Mouse (Mus musculus) T-helper 17 cell (primary cell): ENCODE measurements around the gene Gsg1l2.

Experiments used
- in situ Hi-C, 2 experiments: fragments of 300-600 bp; cut with MboI, MseI; formaldehyde crosslinking; loops; 1 replicate in 1 of 2; 2 replicates in 1 of 2; pipeline ENCODE4 v1.15.1; 2025; ENCODE audit warnings: high pct_unique_total_duplicates in 2 of 2

Gsg1l2 gene

GRCm38 (mm10) chr11:67819604-67820003, 45.2 kb downstream of the Gsg1l2 start:
- in situ Hi-C loops = no loop called here

- in situ Hi-C loops = no loop called here
These were observed 45.8 kb downstream of the Gsg1l2 start for GRCm38 (mm10) chr11:67820221-67820620.

GRCm38 (mm10) chr11:67821560-67821959, 47.2 kb downstream of the Gsg1l2 start:
- in situ Hi-C loops = no loop called here

- in situ Hi-C loops = no loop called here
These were observed 54.1 kb downstream of the Gsg1l2 start for GRCm38 (mm10) chr11:67828360-67829059.

- in situ Hi-C loops = no loop called here
These were observed 55.1 kb downstream of the Gsg1l2 start for GRCm38 (mm10) chr11:67829530-67829929.

- in situ Hi-C loops = no loop called here
These were observed 57.4 kb downstream of the Gsg1l2 start for GRCm38 (mm10) chr11:67831820-67832219.

DNA sequence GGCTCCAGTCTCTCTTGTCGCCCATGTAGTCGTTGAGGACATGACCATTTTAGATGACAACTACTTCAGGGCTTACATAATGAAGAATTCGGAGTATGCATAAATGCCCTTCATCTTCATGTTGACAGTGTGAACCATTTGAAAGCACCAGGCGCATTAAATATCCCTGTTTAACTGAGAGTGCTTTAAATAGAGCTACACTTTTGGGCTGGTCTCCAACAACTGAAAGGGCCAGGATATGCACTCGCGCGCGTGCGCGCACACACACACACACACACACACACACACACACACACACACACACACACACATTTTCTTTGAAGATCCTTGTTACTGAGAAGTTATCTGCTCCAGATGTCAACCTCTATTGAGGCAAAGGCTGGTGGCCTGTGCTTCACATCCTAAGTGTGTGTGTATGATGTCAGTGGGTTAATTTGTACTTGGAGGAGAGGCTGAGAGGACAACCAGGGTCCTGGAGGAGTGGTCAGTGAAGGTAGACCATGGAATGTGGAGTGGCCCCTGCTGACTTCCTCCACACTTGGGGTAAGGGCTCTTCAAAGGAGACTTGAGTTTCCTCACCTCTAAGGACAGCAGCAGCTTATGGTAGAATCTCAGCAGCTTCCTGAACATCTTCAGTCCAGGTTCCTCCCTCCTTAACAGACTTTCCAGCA, 61.1 kb downstream of the Gsg1l2 start:
- in situ Hi-C loops = no loop called here
